Mouse (Mus musculus): Measurements from ENCODE around the gene Nhsl2. TPM values are rescaled to one million over a fixed set of nuclear protein-coding genes. Genes with fewer than 3 reads are reported as not detected.

The Nhsl2 gene
- polyA plus RNA-seq, 1 experiment from 2014 or later: 16.5 TPM

- H3K9ac ChIP-seq (ENCODE audit: low read depth, low read length): no peak overlapping the region
- H3K27me3 ChIP-seq (ENCODE audit: control insufficient read depth, insufficient read depth, low read length): peaks cover 13% of the 10 kb centered on the region; the same call in 1 of the 2 replicates
- no peak overlapping the region for H3K4me3 ChIP-seq (ENCODE audit: low read length)
- no peaks in the 10 kb centered on the region; the same call in 1 of the 2 replicates for H3K4me1 ChIP-seq (ENCODE audit: control insufficient read depth, insufficient read depth, low read length)
- H3K36me3 ChIP-seq (ENCODE audit: control insufficient read depth, insufficient read depth, low read length): no peaks in the 10 kb centered on the region
- 70% methylated on average over 2 of the region's 2 CpGs for WGBS
- no peak overlapping the region for H3K27ac ChIP-seq (ENCODE audit: low read depth, low read length)
- no peaks in the 10 kb centered on the region for H3K9me3 ChIP-seq (ENCODE audit: control insufficient read depth, low read length)
- ATAC-seq (ENCODE audit: low FRiP score, low TSS enrichment): no peak
- H3K4me2 ChIP-seq (replicated peaks; ENCODE audit: low read depth, low read length): no peak overlapping the region
Measured at GRCm38 (mm10) chrX:102007935-102008334, 158.8 kb downstream of the Nhsl2 start.

GRCm38 (mm10) chrX:102017213-102017923, 168.2 kb downstream of the Nhsl2 start:
- no peak overlapping the region for H3K4me2 ChIP-seq (replicated peaks; ENCODE audit: low read depth, low read length)
- H3K27ac ChIP-seq (ENCODE audit: low read depth, low read length): no peak overlapping the region
- H3K27me3 ChIP-seq (ENCODE audit: control insufficient read depth, insufficient read depth, low read length): no peaks in the 10 kb centered on the region
- H3K9ac ChIP-seq (ENCODE audit: low read depth, low read length): no peak overlapping the region
- no peak overlapping the region for H3K4me3 ChIP-seq (ENCODE audit: low read length)
- H3K36me3 ChIP-seq (ENCODE audit: control insufficient read depth, insufficient read depth, low read length): no peaks in the 10 kb centered on the region
- ATAC-seq (ENCODE audit: low FRiP score, low TSS enrichment): no peak
- no peaks in the 10 kb centered on the region for H3K4me1 ChIP-seq (ENCODE audit: control insufficient read depth, insufficient read depth, low read length)
- 52% methylated on average over 9 of the region's 9 CpGs for WGBS
- no peaks in the 10 kb centered on the region for H3K9me3 ChIP-seq (ENCODE audit: control insufficient read depth, low read length)

- Histone ChIP-seq H3K4me2 (replicated peaks; ENCODE audit: low read depth, low read length) (0 out of 2 replicates have a peak overlapping the region, but pooled peaks have one; percentile 8), H3K36me3 (ENCODE audit: control insufficient read depth, insufficient read depth, low read length) (no peaks in the 10 kb centered on the region), H3K9me3 (ENCODE audit: control insufficient read depth, low read length) (no peaks in the 10 kb centered on the region), H3K4me3 (ENCODE audit: low read length) (no peak overlapping the region), H3K4me1 (ENCODE audit: control insufficient read depth, insufficient read depth, low read length) (no peaks in the 10 kb centered on the region), H3K9ac (ENCODE audit: low read depth, low read length) (no peak overlapping the region), H3K27me3 (ENCODE audit: control insufficient read depth, insufficient read depth, low read length) (no peaks in the 10 kb centered on the region), H3K27ac (ENCODE audit: low read depth, low read length) (no peak overlapping the region)
- ATAC-seq (ENCODE audit: low FRiP score, low TSS enrichment): peak; percentile 75; the same call in 1 of the 2 replicates
- 40% methylated on average over 3 of the region's 3 CpGs for WGBS
Measured at GRCm38 (mm10) chrX:102018890-102019289, 169.7 kb downstream of the Nhsl2 start.

- H3K4me2 ChIP-seq (replicated peaks; ENCODE audit: low read depth, low read length): no peak overlapping the region
- H3K4me3 ChIP-seq (ENCODE audit: low read length): no peak overlapping the region
- H3K27me3 ChIP-seq (ENCODE audit: control insufficient read depth, insufficient read depth, low read length): no peaks in the 10 kb centered on the region
- no peak overlapping the region for H3K9ac ChIP-seq (ENCODE audit: low read depth, low read length)
- no peaks in the 10 kb centered on the region for H3K4me1 ChIP-seq (ENCODE audit: control insufficient read depth, insufficient read depth, low read length)
- H3K27ac ChIP-seq (ENCODE audit: low read depth, low read length): no peak overlapping the region
- 67% methylated on average over 7 of the region's 7 CpGs for WGBS
- no peak for ATAC-seq (ENCODE audit: low FRiP score, low TSS enrichment)
- no peaks in the 10 kb centered on the region for H3K9me3 ChIP-seq (ENCODE audit: control insufficient read depth, low read length)
- no peaks in the 10 kb centered on the region for H3K36me3 ChIP-seq (ENCODE audit: control insufficient read depth, insufficient read depth, low read length)
Measured at GRCm38 (mm10) chrX:102019471-102020240, 170.5 kb downstream of the Nhsl2 start.

GRCm38 (mm10) chrX:102024976-102025375, 175.8 kb downstream of the Nhsl2 start:
- H3K4me1 ChIP-seq (ENCODE audit: control insufficient read depth, insufficient read depth, low read length): no peaks in the 10 kb centered on the region
- no peaks in the 10 kb centered on the region for H3K36me3 ChIP-seq (ENCODE audit: control insufficient read depth, insufficient read depth, low read length)
- no peak overlapping the region for H3K27ac ChIP-seq (ENCODE audit: low read depth, low read length)
- no peaks in the 10 kb centered on the region for H3K9me3 ChIP-seq (ENCODE audit: control insufficient read depth, low read length)
- no peak for ATAC-seq (ENCODE audit: low FRiP score, low TSS enrichment)
- no peak overlapping the region for H3K4me2 ChIP-seq (replicated peaks; ENCODE audit: low read depth, low read length)
- no peak overlapping the region for H3K4me3 ChIP-seq (ENCODE audit: low read length)
- no peaks in the 10 kb centered on the region; the same call in 1 of the 2 replicates for H3K27me3 ChIP-seq (ENCODE audit: control insufficient read depth, insufficient read depth, low read length)
- no peak overlapping the region for H3K9ac ChIP-seq (ENCODE audit: low read depth, low read length)
- WGBS: 39% methylated on average over 3 of the region's 3 CpGs

- no peaks in the 10 kb centered on the region for H3K9me3 ChIP-seq (ENCODE audit: control insufficient read depth, low read length)
- H3K9ac ChIP-seq (ENCODE audit: low read depth, low read length): no peak overlapping the region
- H3K4me1 ChIP-seq (ENCODE audit: control insufficient read depth, insufficient read depth, low read length): no peaks in the 10 kb centered on the region
- H3K4me3 ChIP-seq (ENCODE audit: low read length): no peak overlapping the region
- no peaks in the 10 kb centered on the region; the same call in 1 of the 2 replicates for H3K27me3 ChIP-seq (ENCODE audit: control insufficient read depth, insufficient read depth, low read length)
- H3K27ac ChIP-seq (ENCODE audit: low read depth, low read length): no peak overlapping the region
- ATAC-seq (ENCODE audit: low FRiP score, low TSS enrichment): no peak
- whole genome bisulfite sequencing: 51% methylated on average over 6 of the region's 6 CpGs
- H3K4me2 ChIP-seq (replicated peaks; ENCODE audit: low read depth, low read length): no peak overlapping the region
- H3K36me3 ChIP-seq (ENCODE audit: control insufficient read depth, insufficient read depth, low read length): no peaks in the 10 kb centered on the region
Measured at GRCm38 (mm10) chrX:102031851-102032250, 182.7 kb downstream of the Nhsl2 start.

- H3K9me3 ChIP-seq (ENCODE audit: control insufficient read depth, low read length): no peaks in the 10 kb centered on the region
- WGBS: 78% methylated on average over 8 of the region's 8 CpGs
- H3K4me2 ChIP-seq (replicated peaks; ENCODE audit: low read depth, low read length): no peak overlapping the region
- H3K27ac ChIP-seq (ENCODE audit: low read depth, low read length): no peak overlapping the region
- no peaks in the 10 kb centered on the region for H3K4me1 ChIP-seq (ENCODE audit: control insufficient read depth, insufficient read depth, low read length)
- no peaks in the 10 kb centered on the region for H3K36me3 ChIP-seq (ENCODE audit: control insufficient read depth, insufficient read depth, low read length)
- no peak for ATAC-seq (ENCODE audit: low FRiP score, low TSS enrichment)
- no peaks in the 10 kb centered on the region; the same call in 1 of the 2 replicates for H3K27me3 ChIP-seq (ENCODE audit: control insufficient read depth, insufficient read depth, low read length)
- no peak overlapping the region for H3K9ac ChIP-seq (ENCODE audit: low read depth, low read length)
- H3K4me3 ChIP-seq (ENCODE audit: low read length): no peak overlapping the region
Measured at GRCm38 (mm10) chrX:102032431-102032830, 183.2 kb downstream of the Nhsl2 start.

- Histone ChIP-seq H3K27me3 (ENCODE audit: control insufficient read depth, insufficient read depth, low read length) (no peaks in the 10 kb centered on the region; the same call in 1 of the 2 replicates), H3K27ac (ENCODE audit: low read depth, low read length) (no peak overlapping the region), H3K4me3 (ENCODE audit: low read length) (no peak overlapping the region), H3K4me2 (replicated peaks; ENCODE audit: low read depth, low read length) (no peak overlapping the region), H3K4me1 (ENCODE audit: control insufficient read depth, insufficient read depth, low read length) (no peaks in the 10 kb centered on the region), H3K9me3 (ENCODE audit: control insufficient read depth, low read length) (no peaks in the 10 kb centered on the region), H3K9ac (ENCODE audit: low read depth, low read length) (no peak overlapping the region), H3K36me3 (ENCODE audit: control insufficient read depth, insufficient read depth, low read length) (no peaks in the 10 kb centered on the region)
- whole genome bisulfite sequencing: 83% methylated on average over 2 of the region's 2 CpGs
- no peak for ATAC-seq (ENCODE audit: low FRiP score, low TSS enrichment)
Measured at GRCm38 (mm10) chrX:102033566-102033965, 184.4 kb downstream of the Nhsl2 start.

- Histone ChIP-seq H3K27ac (ENCODE audit: low read depth, low read length) (no peak overlapping the region), H3K4me3 (ENCODE audit: low read length) (no peak overlapping the region), H3K36me3 (ENCODE audit: control insufficient read depth, insufficient read depth, low read length) (no peaks in the 10 kb centered on the region), H3K9ac (ENCODE audit: low read depth, low read length) (no peak overlapping the region), H3K4me1 (ENCODE audit: control insufficient read depth, insufficient read depth, low read length) (no peaks in the 10 kb centered on the region), H3K4me2 (replicated peaks; ENCODE audit: low read depth, low read length) (no peak overlapping the region), H3K9me3 (ENCODE audit: control insufficient read depth, low read length) (no peaks in the 10 kb centered on the region), H3K27me3 (ENCODE audit: control insufficient read depth, insufficient read depth, low read length) (no peaks in the 10 kb centered on the region)
- no peak for ATAC-seq (ENCODE audit: low FRiP score, low TSS enrichment)
- 58% methylated on average over 3 of the region's 3 CpGs for WGBS
Measured at GRCm38 (mm10) chrX:102035671-102036070, 186.5 kb downstream of the Nhsl2 start.
